ENCODE assay signal across 7 mouse cellular contexts in genomic region chr2:30134928-30135620, GRCm38 (mm10). TPM values are rescaled to one million over a fixed set of nuclear protein-coding genes. Genes with fewer than 3 reads are reported as not detected.
DNase-seq lines count a peak whose midpoint lies in the region; ATAC-seq and TF ChIP-seq lines count a peak whose summit lies in the region.

No protein-coding gene starts in this region.

- 73% methylated on average over 10 of the region's 10 CpGs for WGBS in embryonic facial prominence, embryonic 10.5 days
- WGBS in intestine, postnatal 0 days: 31% methylated on average over 10 of the region's 10 CpGs

- peak overlapping the region; percentile 36 for H3K27ac ChIP-seq in MEL (ENCODE audit: control insufficient read depth, low read depth, low read length)
- peak overlapping the region; percentile 90; the same call in 1 of the 2 replicates for H3K27ac ChIP-seq in embryonic facial prominence, embryonic 10.5 days (replicated peaks)
- H3K27ac ChIP-seq in intestine, postnatal 0 days (ENCODE audit: low read depth, low read length): peak overlapping the region; percentile 93

- no peaks in the 10 kb centered on the region for H3K9me3 ChIP-seq in MEL (replicated peaks; ENCODE audit: insufficient read depth, low read length)
- H3K9me3 ChIP-seq in embryonic facial prominence, embryonic 10.5 days: no peaks in the 10 kb centered on the region
- no peaks in the 10 kb centered on the region for H3K9me3 ChIP-seq in intestine, postnatal 0 days (ENCODE audit: control insufficient read depth)

- TF ChIP-seq EP300 in MEL (IDR thresholded peaks at IDR 0.05; ENCODE audit: low read depth in 1 of 2, low read length in 2 of 2): peak in 1 of 2 experiments; percentile 33; a peak in 2 of 4 replicates

- no peak for TF ChIP-seq RAD21 in MEL (IDR thresholded peaks at IDR 0.05; ENCODE audit: low read depth, low read length)

- peak overlapping the region; percentile 83 for H3K4me2 ChIP-seq in intestine, postnatal 0 days (replicated peaks; ENCODE audit: low read depth)

- no peak for ATAC-seq in intestine, postnatal 0 days
- 0 out of 2 replicates have a peak, but pooled peaks have one; percentile 18 for ATAC-seq in megakaryocyte-erythroid progenitor cell, adult 5-6 weeks (replicated peaks; ENCODE audit: low FRiP score, low TSS enrichment, poor library complexity, severe bottlenecking)

- peak overlapping the region; percentile 76 for H3K9ac ChIP-seq in MEL (ENCODE audit: control insufficient read depth, low read depth, low read length, poor library complexity, severe bottlenecking)
- peak overlapping the region; percentile 74; the same call in 1 of the 2 replicates for H3K9ac ChIP-seq in intestine, postnatal 0 days (ENCODE audit: low read depth, low read length)

- DNase-seq in MEL (ENCODE audit: low read depth, low spot score): peak; percentile 74
- no peak for DNase-seq in embryonic facial prominence, embryonic 10.5 days (ENCODE audit: low spot score)
- DNase-seq in layer of hippocampus, postnatal 14 days (ENCODE audit: low spot score in 2 of 2): no peak
- no peak for DNase-seq in frontal cortex, postnatal 10 days (ENCODE audit: low spot score in 2 of 2)
- DNase-seq in left cerebral cortex, postnatal 25 days (ENCODE audit: low spot score in 2 of 2): no peak

- H3K36me3 ChIP-seq in MEL (ENCODE audit: control insufficient read depth in 1 of 2, insufficient read depth in 2 of 2, low read length in 2 of 2): peaks cover 0 to 8% of the 10 kb centered on the region in 2 experiments; a peak in 2 of 4 replicates
- peaks cover 49% of the 10 kb centered on the region for H3K36me3 ChIP-seq in embryonic facial prominence, embryonic 10.5 days (replicated peaks)
- peaks cover 18% of the 10 kb centered on the region; the same call in 1 of the 2 replicates for H3K36me3 ChIP-seq in intestine, postnatal 0 days (ENCODE audit: control insufficient read depth, insufficient read depth)

- no peak for TF ChIP-seq POLR2A in MEL (IDR thresholded peaks at IDR 0.05; ENCODE audit: control insufficient read depth in 1 of 2, insufficient read depth in 1 of 2, low read depth in 1 of 2, low read length in 2 of 2, poor library complexity in 1 of 2)

- H3K27me3 ChIP-seq in MEL (ENCODE audit: control insufficient read depth in 1 of 2, insufficient read depth in 2 of 2, low read length in 2 of 2): no peaks in the 10 kb centered on the region
- no peaks in the 10 kb centered on the region for H3K27me3 ChIP-seq in embryonic facial prominence, embryonic 10.5 days (replicated peaks; ENCODE audit: low read depth, poor library complexity, severe bottlenecking)
- H3K27me3 ChIP-seq in intestine, postnatal 0 days (replicated peaks; ENCODE audit: control insufficient read depth, insufficient read depth, low read length): no peaks in the 10 kb centered on the region

- peaks cover 2 to 11% of the 10 kb centered on the region in 2 experiments; a peak in 2 of 4 replicates for H3K4me1 ChIP-seq in MEL (ENCODE audit: control insufficient read depth in 1 of 2, insufficient read depth in 2 of 2, low read length in 2 of 2)
- H3K4me1 ChIP-seq in embryonic facial prominence, embryonic 10.5 days: peaks cover 24% of the 10 kb centered on the region
- H3K4me1 ChIP-seq in intestine, postnatal 0 days (replicated peaks; ENCODE audit: control insufficient read depth, insufficient read depth, low read length): no peaks in the 10 kb centered on the region

- intact Hi-C loops in left cerebral cortex, postnatal 25 days (cut with DNase I): no loop called here

- H3K79me2 ChIP-seq in MEL (ENCODE audit: control insufficient read depth, insufficient read depth, low read length, poor library complexity): peaks cover 9% of the 10 kb centered on the region

- no peak for TF ChIP-seq CTCF in MEL (IDR thresholded peaks at IDR 0.05 in 2 of 3, conservative IDR thresholded peaks at IDR 0.05 in 1 of 3; ENCODE audit: control insufficient read depth in 1 of 3, insufficient read depth in 1 of 3, low read depth in 2 of 3, low read length in 3 of 3, poor library complexity in 1 of 3, severe bottlenecking in 1 of 3)
- no peak for TF ChIP-seq CTCF in intestine, postnatal 0 days (IDR thresholded peaks at IDR 0.05; ENCODE audit: low read depth)

- peak overlapping the region; percentile 66 to 74 for H3K4me3 ChIP-seq in MEL (ENCODE audit: control insufficient read depth in 1 of 2, insufficient read depth in 1 of 2, low read depth in 2 of 2, low read length in 2 of 2)
- peak overlapping the region; percentile 91 for H3K4me3 ChIP-seq in embryonic facial prominence, embryonic 10.5 days
- peak overlapping the region; percentile 87 for H3K4me3 ChIP-seq in intestine, postnatal 0 days (ENCODE audit: low read depth, low read length)

TF ChIP-seq in MEL, 35 proteins besides CTCF, POLR2A, EP300 and RAD21 (continues in another document):
- TF ChIP-seq TCF12 (IDR thresholded peaks at IDR 0.05; ENCODE audit: low read depth, low read length): 0 out of 2 replicates have a peak, but pooled peaks have one; percentile 21
- TF ChIP-seq MXI1 (IDR thresholded peaks at IDR 0.05; ENCODE audit: low read depth, low read length): peak; percentile 41
- peak; percentile 60 for TF ChIP-seq SIN3A (IDR thresholded peaks at IDR 0.05; ENCODE audit: low read length)
- TF ChIP-seq USF1 (IDR thresholded peaks at IDR 0.05; ENCODE audit: low read depth, low read length): no peak
- peak; percentile 41; the same call in 1 of the 2 replicates for TF ChIP-seq TAL1 (IDR thresholded peaks at IDR 0.05; ENCODE audit: low read length)
- no peak for TF ChIP-seq POLR2AphosphoS5 (IDR thresholded peaks at IDR 0.05; ENCODE audit: borderline replicate concordance, low read depth, low read length)
- TF ChIP-seq MYB (IDR thresholded peaks at IDR 0.05; ENCODE audit: low read depth, low read length): no peak
- TF ChIP-seq ZC3H11A (IDR thresholded peaks at IDR 0.05; ENCODE audit: low read depth, low read length): no peak

RNA-seq across cellular contexts. Expression of gene Tbc1d13, which starts 1.5 kb away (rescaled TPM):
- total RNA-seq in MEL (2012; rRNA removed): 49.1 and 62.4 TPM in 2 replicates
- polyA plus RNA-seq in MEL (2012; ENCODE audit: insufficient read depth in 1 of 2, insufficient read length in 2 of 2, low read depth in 1 of 2, low replicate concordance in 2 of 2, missing spikeins in 1 of 2): 10 to 100 TPM in 1 of 2 experiments, not detected in 1; 78.5 TPM
- 8.1 and 8.2 TPM in 2 replicates for polyA plus RNA-seq in embryonic facial prominence, embryonic 10.5 days (2016; fragmentation: Nextera tagmentation; extraction: Ambion mirVana)
- polyA plus RNA-seq in intestine, postnatal 0 days (2015; fragmentation: Nextera tagmentation; extraction: Ambion mirVana): 5.3 and 8.5 TPM in 2 replicates
- total RNA-seq in megakaryocyte-erythroid progenitor cell, adult 5-6 weeks (2014; fragmentation: Nextera tagmentation): 39.9 and 48.0 TPM in 2 replicates
- total RNA-seq in megakaryocyte-erythroid progenitor cell, adult 5-6 weeks (2017): 22.5 and 36.4 TPM in 2 replicates
- 10 to 100 TPM; 71.7 to 74.4 TPM for total RNA-seq in layer of hippocampus, postnatal 14 days (2021)
- 10 to 100 TPM; 51.3 to 58.4 TPM for total RNA-seq in left cerebral cortex, postnatal 25 days (2021)

RNA-seq across cellular contexts. Expression of gene Zer1, which starts 10.7 kb away (rescaled TPM):
- 3.9 and 4.3 TPM in 2 replicates for total RNA-seq in MEL (2012; rRNA removed)
- 10 to 100 TPM in 1 of 2 experiments, not detected in 1; 14.0 TPM for polyA plus RNA-seq in MEL (2012; ENCODE audit: insufficient read depth in 1 of 2, insufficient read length in 2 of 2, low read depth in 1 of 2, low replicate concordance in 2 of 2, missing spikeins in 1 of 2)
- 7.1 and 7.4 TPM in 2 replicates for polyA plus RNA-seq in embryonic facial prominence, embryonic 10.5 days (2016; fragmentation: Nextera tagmentation; extraction: Ambion mirVana)
- 2.6 and 2.8 TPM in 2 replicates for polyA plus RNA-seq in intestine, postnatal 0 days (2015; fragmentation: Nextera tagmentation; extraction: Ambion mirVana)
- 33.7 and 37.8 TPM in 2 replicates for total RNA-seq in megakaryocyte-erythroid progenitor cell, adult 5-6 weeks (2014; fragmentation: Nextera tagmentation)
- total RNA-seq in megakaryocyte-erythroid progenitor cell, adult 5-6 weeks (2017): 7.5 and 8.3 TPM in 2 replicates
- total RNA-seq in layer of hippocampus, postnatal 14 days (2021): 100 to 1,000 TPM; 160 to 173 TPM
- 100 to 1,000 TPM; 152 TPM for total RNA-seq in left cerebral cortex, postnatal 25 days (2021)

RNA-seq across cellular contexts. Expression of gene Endog, which starts 36.2 kb away (rescaled TPM):
- 27.2 and 27.9 TPM in 2 replicates for total RNA-seq in MEL (2012; rRNA removed)
- 10 to 100 TPM in 1 of 2 experiments, not detected in 1; 19.4 TPM for polyA plus RNA-seq in MEL (2012; ENCODE audit: insufficient read depth in 1 of 2, insufficient read length in 2 of 2, low read depth in 1 of 2, low replicate concordance in 2 of 2, missing spikeins in 1 of 2)
- 18.3 and 19.9 TPM in 2 replicates for polyA plus RNA-seq in embryonic facial prominence, embryonic 10.5 days (2016; fragmentation: Nextera tagmentation; extraction: Ambion mirVana)
- 56.3 and 59.3 TPM in 2 replicates for polyA plus RNA-seq in intestine, postnatal 0 days (2015; fragmentation: Nextera tagmentation; extraction: Ambion mirVana)
- 20.8 and 22.3 TPM in 2 replicates for total RNA-seq in megakaryocyte-erythroid progenitor cell, adult 5-6 weeks (2014; fragmentation: Nextera tagmentation)
- total RNA-seq in megakaryocyte-erythroid progenitor cell, adult 5-6 weeks (2017): 1.3 and 6.3 TPM in 2 replicates
- 10 to 100 TPM; 21.7 to 24.4 TPM for total RNA-seq in layer of hippocampus, postnatal 14 days (2021)
- 10 to 100 TPM; 20.4 to 21.8 TPM for total RNA-seq in left cerebral cortex, postnatal 25 days (2021)

RNA-seq across cellular contexts. Expression of gene Zdhhc12, which starts 41.6 kb away (rescaled TPM):
- 22.6 and 25.1 TPM in 2 replicates for total RNA-seq in MEL (2012; rRNA removed)
- polyA plus RNA-seq in MEL (2012; ENCODE audit: insufficient read depth in 1 of 2, insufficient read length in 2 of 2, low read depth in 1 of 2, low replicate concordance in 2 of 2, missing spikeins in 1 of 2): 10 to 100 TPM in 1 of 2 experiments, not detected in 1; 42.1 TPM
- polyA plus RNA-seq in embryonic facial prominence, embryonic 10.5 days (2016; fragmentation: Nextera tagmentation; extraction: Ambion mirVana): 35.2 and 37.7 TPM in 2 replicates
- polyA plus RNA-seq in intestine, postnatal 0 days (2015; fragmentation: Nextera tagmentation; extraction: Ambion mirVana): 90.9 and 91.3 TPM in 2 replicates
- 9.6 and 25.4 TPM in 2 replicates for total RNA-seq in megakaryocyte-erythroid progenitor cell, adult 5-6 weeks (2014; fragmentation: Nextera tagmentation)
- 2.9 and 6.5 TPM in 2 replicates for total RNA-seq in megakaryocyte-erythroid progenitor cell, adult 5-6 weeks (2017)
- total RNA-seq in layer of hippocampus, postnatal 14 days (2021): 10 to 100 TPM; 14.7 TPM
- 1 to 10 TPM; 8.5 to 8.8 TPM for total RNA-seq in left cerebral cortex, postnatal 25 days (2021)

RNA-seq across cellular contexts. Expression of gene Spout1, which starts 43.2 kb away (rescaled TPM):
- total RNA-seq in MEL (2012; rRNA removed): 68.0 and 83.6 TPM in 2 replicates
- polyA plus RNA-seq in MEL (2012; ENCODE audit: insufficient read depth in 1 of 2, insufficient read length in 2 of 2, low read depth in 1 of 2, low replicate concordance in 2 of 2, missing spikeins in 1 of 2): 100 to 1,000 TPM; 103 to 220 TPM
- 95.4 and 98.5 TPM in 2 replicates for polyA plus RNA-seq in embryonic facial prominence, embryonic 10.5 days (2016; fragmentation: Nextera tagmentation; extraction: Ambion mirVana)
- 17.3 and 18.7 TPM in 2 replicates for polyA plus RNA-seq in intestine, postnatal 0 days (2015; fragmentation: Nextera tagmentation; extraction: Ambion mirVana)
- total RNA-seq in megakaryocyte-erythroid progenitor cell, adult 5-6 weeks (2014; fragmentation: Nextera tagmentation): 43.4 and 53.4 TPM in 2 replicates
- total RNA-seq in megakaryocyte-erythroid progenitor cell, adult 5-6 weeks (2017): 34.2 and 39.7 TPM in 2 replicates
- 10 to 100 TPM; 30.8 to 34.4 TPM for total RNA-seq in layer of hippocampus, postnatal 14 days (2021)
- total RNA-seq in left cerebral cortex, postnatal 25 days (2021): 10 to 100 TPM; 34.7 to 36.9 TPM

Comparison
In these comparisons a context has a peak if more than half of its experiments do, and no peak if none do; other contexts are left out.
1. H3K27ac ChIP-seq: peak in every context shown above with its lines; median percentile 93 in intestine, postnatal 0 days; 90 in embryonic facial prominence, embryonic 10.5 days; 36 in MEL.